Mouse (Mus musculus) liver, adult 2 months (tissue): Measurements from ENCODE around the gene Nhsl1.

Source experiments
- CTCF ChIP-seq: fragments of 200-500 bp; IDR thresholded peaks from 2 replicates; pipeline ENCODE4 v1.5.1; 2011; ENCODE audit warnings: low read depth, low read length, control low read depth
- POLR2A ChIP-seq: fragments of 200-500 bp; IDR thresholded peaks from 2 replicates; pipeline ENCODE4 v1.6.1; 2011; ENCODE audit warnings: low read length, control low read depth; ENCODE audit not compliant: insufficient read depth; ENCODE audit errors: extremely low read depth

- TF ChIP-seq POLR2A (no peak), CTCF (no peak)
Observed at GRCm38 (mm10) chr10:18508586-18508985, 189.8 kb downstream of the Nhsl1 start.
